Mouse (Mus musculus): ENCODE measurements around the gene Ttc5. TPM values are rescaled to one million over a fixed set of nuclear protein-coding genes. Genes with fewer than 3 reads are reported as not detected.
"Not testable (repeated sequence)": the region's sequence is repeated elsewhere in the genome, so short reads cannot be mapped to it uniquely, and the experiment has no call there.

The Ttc5 gene
- polyA plus RNA-seq, 1 experiment from 2014 or later: 17.7 TPM

- ATAC-seq (no peak), DNase-seq (no peak)
- no peaks in the 10 kb centered on the region for H3K9me3 ChIP-seq (ENCODE audit: low read length)
- no peaks in the 10 kb centered on the region for H3K27me3 ChIP-seq (ENCODE audit: insufficient read depth, low read length)
- H3K27ac ChIP-seq (ENCODE audit: low read depth): no peak within 1 kb of the TSS
- no peak for TF ChIP-seq EP300 (IDR thresholded peaks at IDR 0.05; ENCODE audit: low read depth)
- TF ChIP-seq CTCF (IDR thresholded peaks at IDR 0.05; ENCODE audit: low read depth): no peak
- H3K4me2 ChIP-seq (ENCODE audit: low read depth, low read length): no peak within 1 kb of the TSS
- H3K4me1 ChIP-seq (ENCODE audit: insufficient read depth): no peaks in the 10 kb centered on the region
- H3K4me3 ChIP-seq (ENCODE audit: low read depth, low read length): no peak within 1 kb of the TSS
- H3K36me3 ChIP-seq (replicated peaks; ENCODE audit: insufficient read depth, low read length): no peaks in the 10 kb centered on the region
- no peak within 1 kb of the TSS for H3K9ac ChIP-seq (replicated peaks)
Observed at GRCm38 (mm10) chr14:50744994-50745393, 40.3 kb downstream of the Ttc5 start, which contains the start of gene Olfr749. Gene Olfr749 (minus strand): TSS chr14:50745094.

- H3K9ac ChIP-seq (replicated peaks): no peak overlapping the region
- no peak overlapping the region for H3K4me2 ChIP-seq (ENCODE audit: low read depth, low read length)
- 62% methylated on average over 2 of the region's 2 CpGs for WGBS (ENCODE audit: insufficient replicate concordance)
- H3K36me3 ChIP-seq (replicated peaks; ENCODE audit: insufficient read depth, low read length): no peaks in the 10 kb centered on the region
- H3K9me3 ChIP-seq (ENCODE audit: low read length): no peaks in the 10 kb centered on the region
- H3K27me3 ChIP-seq (ENCODE audit: insufficient read depth, low read length): no peaks in the 10 kb centered on the region
- no peak for TF ChIP-seq EP300 (IDR thresholded peaks at IDR 0.05; ENCODE audit: low read depth)
- no peak for TF ChIP-seq CTCF (IDR thresholded peaks at IDR 0.05; ENCODE audit: low read depth)
- no peak for DNase-seq
- no peaks in the 10 kb centered on the region for H3K4me1 ChIP-seq (ENCODE audit: insufficient read depth)
- H3K4me3 ChIP-seq (ENCODE audit: low read depth, low read length): no peak overlapping the region
- H3K27ac ChIP-seq (ENCODE audit: low read depth): no peak overlapping the region
- no peak for ATAC-seq
Observed at GRCm38 (mm10) chr14:50741584-50741983, 43.7 kb downstream of the Ttc5 start.

GRCm38 (mm10) chr14:50740334-50740733 lies 45.0 kb downstream of the Ttc5 start:
- no peak overlapping the region for H3K27ac ChIP-seq (ENCODE audit: low read depth)
- H3K36me3 ChIP-seq (replicated peaks; ENCODE audit: insufficient read depth, low read length): no peaks in the 10 kb centered on the region
- no peak overlapping the region for H3K9ac ChIP-seq (replicated peaks)
- H3K4me3 ChIP-seq (ENCODE audit: low read depth, low read length): no peak overlapping the region
- no peak overlapping the region for H3K4me2 ChIP-seq (ENCODE audit: low read depth, low read length)
- H3K4me1 ChIP-seq (ENCODE audit: insufficient read depth): no peaks in the 10 kb centered on the region
- DNase-seq: no peak
- no peak for ATAC-seq
- no peaks in the 10 kb centered on the region for H3K9me3 ChIP-seq (ENCODE audit: low read length)
- no peaks in the 10 kb centered on the region for H3K27me3 ChIP-seq (ENCODE audit: insufficient read depth, low read length)
- TF ChIP-seq EP300 (IDR thresholded peaks at IDR 0.05; ENCODE audit: low read depth): no peak
- no peak for TF ChIP-seq CTCF (IDR thresholded peaks at IDR 0.05; ENCODE audit: low read depth)
- WGBS (ENCODE audit: insufficient replicate concordance): 26% methylated on average over 2 of the region's 2 CpGs

GRCm38 (mm10) chr14:50722371-50722770 lies 62.9 kb downstream of the Ttc5 start:
- not testable (repeated sequence) for H3K4me2 ChIP-seq (ENCODE audit: low read depth, low read length); H3K4me1 ChIP-seq (ENCODE audit: insufficient read depth); H3K27ac ChIP-seq (ENCODE audit: low read depth); DNase-seq; ATAC-seq; H3K27me3 ChIP-seq (ENCODE audit: insufficient read depth, low read length); H3K9ac ChIP-seq (replicated peaks); H3K9me3 ChIP-seq (ENCODE audit: low read length); H3K36me3 ChIP-seq (replicated peaks; ENCODE audit: insufficient read depth, low read length); H3K4me3 ChIP-seq (ENCODE audit: low read depth, low read length)
- 81% methylated on average over 3 of the region's 4 CpGs for WGBS (ENCODE audit: insufficient replicate concordance)

- not testable (repeated sequence) for H3K4me1 ChIP-seq (ENCODE audit: insufficient read depth); H3K36me3 ChIP-seq (replicated peaks; ENCODE audit: insufficient read depth, low read length); H3K9me3 ChIP-seq (ENCODE audit: low read length); H3K9ac ChIP-seq (replicated peaks); ATAC-seq; H3K4me3 ChIP-seq (ENCODE audit: low read depth, low read length); H3K27me3 ChIP-seq (ENCODE audit: insufficient read depth, low read length); H3K4me2 ChIP-seq (ENCODE audit: low read depth, low read length); H3K27ac ChIP-seq (ENCODE audit: low read depth); DNase-seq
- 84% methylated on average over 14 of the region's 15 CpGs for WGBS (ENCODE audit: insufficient replicate concordance)
Observed at GRCm38 (mm10) chr14:50719875-50720274, 65.4 kb downstream of the Ttc5 start.

Other genes starting within 250 kb of the Ttc5 start
- gene Olfr744, start 170.6 kb downstream of the Ttc5 start, polyA plus RNA-seq (2015; fragmentation: Nextera tagmentation; extraction: Ambion mirVana): not detected in 2 replicates
- not detected in 2 replicates for gene Olfr745, start 146.1 kb downstream of the Ttc5 start, polyA plus RNA-seq (2015; fragmentation: Nextera tagmentation; extraction: Ambion mirVana)
- gene Olfr746, start 138.4 kb downstream of the Ttc5 start, polyA plus RNA-seq (2015; fragmentation: Nextera tagmentation; extraction: Ambion mirVana): not detected in 2 replicates
- gene Olfr747, start 92.3 kb downstream of the Ttc5 start, polyA plus RNA-seq (2015; fragmentation: Nextera tagmentation; extraction: Ambion mirVana): not detected in 2 replicates
- not detected in 2 replicates for gene Olfr748, start 78.1 kb downstream of the Ttc5 start, polyA plus RNA-seq (2015; fragmentation: Nextera tagmentation; extraction: Ambion mirVana)
- not detected in 2 replicates for gene Olfr749, start 40.4 kb downstream of the Ttc5 start, polyA plus RNA-seq (2015; fragmentation: Nextera tagmentation; extraction: Ambion mirVana)
- not detected in 2 replicates for gene Ccnb1ip1, start 22.2 kb upstream of the Ttc5 start, polyA plus RNA-seq (2015; fragmentation: Nextera tagmentation; extraction: Ambion mirVana)
- gene Parp2, start 22.3 kb upstream of the Ttc5 start, polyA plus RNA-seq (2015; fragmentation: Nextera tagmentation; extraction: Ambion mirVana): 19.1 and 22.5 TPM in 2 replicates
- gene Tep1, start 85.0 kb upstream of the Ttc5 start, polyA plus RNA-seq (2015; fragmentation: Nextera tagmentation; extraction: Ambion mirVana): 6.2 and 6.6 TPM in 2 replicates
- gene Klhl33, start 112.0 kb upstream of the Ttc5 start, polyA plus RNA-seq (2015; fragmentation: Nextera tagmentation; extraction: Ambion mirVana): 0.13 and 0.20 TPM in 2 replicates
- 38.5 and 39.5 TPM in 2 replicates for gene Osgep, start 139.4 kb upstream of the Ttc5 start, polyA plus RNA-seq (2015; fragmentation: Nextera tagmentation; extraction: Ambion mirVana)
- 58.0 and 60.1 TPM in 2 replicates for gene Apex1, start 139.4 kb upstream of the Ttc5 start, polyA plus RNA-seq (2015; fragmentation: Nextera tagmentation; extraction: Ambion mirVana)
- gene Pip4p1, start 145.3 kb upstream of the Ttc5 start, polyA plus RNA-seq (2015; fragmentation: Nextera tagmentation; extraction: Ambion mirVana): 23.6 and 24.2 TPM in 2 replicates
- 66.4 and 70.4 TPM in 2 replicates for gene Pnp, start 145.6 kb upstream of the Ttc5 start, polyA plus RNA-seq (2015; fragmentation: Nextera tagmentation; extraction: Ambion mirVana)
- not detected in 2 replicates for gene Gm49342, start 159.0 kb upstream of the Ttc5 start, polyA plus RNA-seq (2015; fragmentation: Nextera tagmentation; extraction: Ambion mirVana)
- gene Pnp2, start 170.5 kb upstream of the Ttc5 start, polyA plus RNA-seq (2015; fragmentation: Nextera tagmentation; extraction: Ambion mirVana): 7.1 and 7.3 TPM in 2 replicates
- not detected in 2 replicates for gene Rnase10, start 222.2 kb upstream of the Ttc5 start, polyA plus RNA-seq (2015; fragmentation: Nextera tagmentation; extraction: Ambion mirVana)